Mouse (Mus musculus) hindbrain, embryonic 12.5 days (tissue): ENCODE measurements at regions not wholly inside any gene's neighbourhood (a gene's known extent, or its start where the extent isn't known, plus 50 kb on each side); places are given as distances from the start of the nearest gene placed in this dataset.

ENCODE experiments used
- ATAC-seq: fragments of 200-750 bp; cut with Nextera tagmentation; 2 replicates; pipeline ENCODE4 v1.8.0; 2017; ENCODE audit warnings: moderate TSS enrichment; ENCODE audit not compliant: low FRiP score
- H3K27ac ChIP-seq: fragments of 300-500 bp; sonication (generic); 2 replicates; pipeline ENCODE4 v1.5.1; 2016; ENCODE audit warnings: mild to moderate bottlenecking
- H3K27me3 ChIP-seq: fragments of 300-500 bp; sonication (generic); 2 replicates; pipeline ENCODE4 v1.6.1; 2016; ENCODE audit warnings: mild to moderate bottlenecking
- H3K36me3 ChIP-seq: fragments of 300-500 bp; sonication (generic); 2 replicates; pipeline ENCODE4 v1.6.1; 2016; ENCODE audit warnings: mild to moderate bottlenecking
- H3K4me1 ChIP-seq: fragments of 300-500 bp; sonication (generic); 2 replicates; pipeline ENCODE4 v1.6.1; 2016
- H3K4me2 ChIP-seq: fragments of 300-500 bp; sonication (generic); replicated peaks from 2 replicates; pipeline ENCODE4 v1.6.1; 2016; ENCODE audit warnings: mild to moderate bottlenecking
- H3K4me3 ChIP-seq: fragments of 300-500 bp; sonication (generic); 2 replicates; pipeline ENCODE4 v1.5.1; 2016; ENCODE audit warnings: mild to moderate bottlenecking
- H3K9ac ChIP-seq: fragments of 300-500 bp; sonication (generic); 2 replicates; pipeline ENCODE4 v1.6.1; 2016; ENCODE audit warnings: mild to moderate bottlenecking, moderate library complexity
- H3K9me3 ChIP-seq: fragments of 300-500 bp; sonication (generic); replicated peaks from 2 replicates; pipeline ENCODE4 v1.6.1; 2016; ENCODE audit warnings: mild to moderate bottlenecking
- WGBS: fragments of 180-500 bp; shearing (Covaris S2); methylation state at CpG from one replicate; pipeline ENCODE4 v1.1.7; 2016; 5-methylcytosine and 5-hydroxymethylcytosine counted together

GRCm38 (mm10) chr9:74342176-74342575 lies 232.0 kb downstream of the Wdr72 start:
- Histone ChIP-seq H3K9me3 (no peaks in the 10 kb centered on the region), H3K4me1 (peaks cover 3% of the 10 kb centered on the region; the same call in 1 of the 2 replicates), H3K4me3 (no peak overlapping the region), H3K36me3 (no peaks in the 10 kb centered on the region), H3K4me2 (no peak overlapping the region), H3K9ac (no peak overlapping the region), H3K27me3 (no peaks in the 10 kb centered on the region), H3K27ac (no peak overlapping the region)
- 77% methylated on average over 1 of the region's 1 CpGs for WGBS
- ATAC-seq: no peak

- peaks cover 3% of the 10 kb centered on the region; the same call in 1 of the 2 replicates for H3K4me1 ChIP-seq
- no peaks in the 10 kb centered on the region for H3K27me3 ChIP-seq
- no peak for ATAC-seq
- 66% methylated on average over 7 of the region's 7 CpGs for WGBS
- H3K4me2 ChIP-seq: no peak overlapping the region
- H3K4me3 ChIP-seq: no peak overlapping the region
- no peaks in the 10 kb centered on the region for H3K36me3 ChIP-seq
- no peak overlapping the region for H3K9ac ChIP-seq
- H3K9me3 ChIP-seq: no peaks in the 10 kb centered on the region
- no peak overlapping the region for H3K27ac ChIP-seq
Observed at GRCm38 (mm10) chr9:74345027-74345426, 234.9 kb downstream of the Wdr72 start.

- Histone ChIP-seq H3K27me3 (no peaks in the 10 kb centered on the region), H3K9ac (no peak overlapping the region), H3K4me2 (no peak overlapping the region), H3K9me3 (no peaks in the 10 kb centered on the region), H3K36me3 (no peaks in the 10 kb centered on the region), H3K4me3 (no peak overlapping the region), H3K4me1 (peaks cover 3% of the 10 kb centered on the region; the same call in 1 of the 2 replicates), H3K27ac (no peak overlapping the region)
- WGBS: 24% methylated on average over 2 of the region's 2 CpGs
- no peak for ATAC-seq
Observed at GRCm38 (mm10) chr9:74348776-74349175, 238.6 kb downstream of the Wdr72 start.

- Histone ChIP-seq H3K4me2 (no peak overlapping the region), H3K4me1 (peaks cover 3% of the 10 kb centered on the region), H3K36me3 (no peaks in the 10 kb centered on the region), H3K27ac (0 out of 2 replicates have a peak overlapping the region, but pooled peaks have one; percentile 13), H3K9ac (no peak overlapping the region), H3K9me3 (no peaks in the 10 kb centered on the region), H3K4me3 (no peak overlapping the region), H3K27me3 (no peaks in the 10 kb centered on the region)
- WGBS: 24% methylated on average over 3 of the region's 3 CpGs
- 0 out of 2 replicates have a peak, but pooled peaks have one; percentile 50 for ATAC-seq
Observed at GRCm38 (mm10) chr9:74365930-74366438, 255.8 kb downstream of the Wdr72 start.

- Histone ChIP-seq H3K4me1 (no peaks in the 10 kb centered on the region), H3K27ac (no peak overlapping the region), H3K4me3 (no peak overlapping the region), H3K9ac (no peak overlapping the region), H3K4me2 (no peak overlapping the region), H3K9me3 (no peaks in the 10 kb centered on the region), H3K36me3 (no peaks in the 10 kb centered on the region), H3K27me3 (no peaks in the 10 kb centered on the region)
- ATAC-seq: no peak
Observed at GRCm38 (mm10) chr9:74376191-74376590, 266.0 kb downstream of the Wdr72 start.

GRCm38 (mm10) chr9:74377204-74377603 lies 267.0 kb downstream of the Wdr72 start:
- Histone ChIP-seq H3K4me3 (no peak overlapping the region), H3K4me1 (no peaks in the 10 kb centered on the region), H3K9me3 (no peaks in the 10 kb centered on the region), H3K27me3 (no peaks in the 10 kb centered on the region), H3K4me2 (no peak overlapping the region), H3K36me3 (no peaks in the 10 kb centered on the region), H3K9ac (no peak overlapping the region), H3K27ac (no peak overlapping the region)
- ATAC-seq: no peak

GRCm38 (mm10) chr9:74384206-74384896 lies 274.2 kb downstream of the Wdr72 start:
- H3K9ac ChIP-seq: no peak overlapping the region
- H3K27me3 ChIP-seq: no peaks in the 10 kb centered on the region
- H3K27ac ChIP-seq: no peak overlapping the region
- no peaks in the 10 kb centered on the region for H3K9me3 ChIP-seq
- H3K36me3 ChIP-seq: no peaks in the 10 kb centered on the region
- no peaks in the 10 kb centered on the region for H3K4me1 ChIP-seq
- H3K4me2 ChIP-seq: no peak overlapping the region
- 60% methylated on average over 8 of the region's 8 CpGs for WGBS
- peak; percentile 52; the same call in 1 of the 2 replicates for ATAC-seq
- H3K4me3 ChIP-seq: no peak overlapping the region

- Histone ChIP-seq H3K36me3 (no peaks in the 10 kb centered on the region), H3K9ac (no peak overlapping the region), H3K4me2 (no peak overlapping the region), H3K4me1 (peaks cover 3% of the 10 kb centered on the region; the same call in 1 of the 2 replicates), H3K27ac (no peak overlapping the region), H3K27me3 (no peaks in the 10 kb centered on the region), H3K4me3 (no peak overlapping the region), H3K9me3 (no peaks in the 10 kb centered on the region)
- no peak for ATAC-seq
- WGBS: 88% methylated on average over 2 of the region's 2 CpGs
Observed at GRCm38 (mm10) chr9:74425594-74425993, 315.4 kb downstream of the Wdr72 start.

- ATAC-seq: no peak
- 77% methylated on average over 5 of the region's 5 CpGs for WGBS
- H3K9me3 ChIP-seq: no peaks in the 10 kb centered on the region
- no peaks in the 10 kb centered on the region for H3K27me3 ChIP-seq
- no peak overlapping the region for H3K27ac ChIP-seq
- H3K9ac ChIP-seq: no peak overlapping the region
- H3K4me1 ChIP-seq: no peaks in the 10 kb centered on the region
- H3K4me2 ChIP-seq: no peak overlapping the region
- no peaks in the 10 kb centered on the region for H3K36me3 ChIP-seq
- H3K4me3 ChIP-seq: no peak overlapping the region
Observed at GRCm38 (mm10) chr9:74449981-74450380, 339.8 kb downstream of the Wdr72 start.

GRCm38 (mm10) chr9:74461084-74461483 lies 350.9 kb downstream of the Wdr72 start:
- H3K27ac ChIP-seq: no peak overlapping the region
- no peak for ATAC-seq
- no peaks in the 10 kb centered on the region for H3K36me3 ChIP-seq
- H3K4me3 ChIP-seq: no peak overlapping the region
- no peaks in the 10 kb centered on the region for H3K9me3 ChIP-seq
- H3K27me3 ChIP-seq: no peaks in the 10 kb centered on the region
- no peak overlapping the region for H3K4me2 ChIP-seq
- no peak overlapping the region for H3K9ac ChIP-seq
- no peaks in the 10 kb centered on the region for H3K4me1 ChIP-seq
- 29% methylated on average over 2 of the region's 2 CpGs for WGBS

GRCm38 (mm10) chr9:74476830-74477229 lies 366.7 kb downstream of the Wdr72 start:
- Histone ChIP-seq H3K27ac (no peak overlapping the region), H3K9ac (no peak overlapping the region), H3K36me3 (no peaks in the 10 kb centered on the region), H3K4me2 (no peak overlapping the region), H3K4me1 (no peaks in the 10 kb centered on the region), H3K27me3 (no peaks in the 10 kb centered on the region), H3K4me3 (no peak overlapping the region), H3K9me3 (no peaks in the 10 kb centered on the region)
- 68% methylated on average over 2 of the region's 2 CpGs for WGBS
- no peak for ATAC-seq

- WGBS: 66% methylated on average over 8 of the region's 8 CpGs
- H3K36me3 ChIP-seq: no peaks in the 10 kb centered on the region
- no peak overlapping the region for H3K9ac ChIP-seq
- H3K27ac ChIP-seq: no peak overlapping the region
- no peak overlapping the region for H3K4me3 ChIP-seq
- no peaks in the 10 kb centered on the region for H3K4me1 ChIP-seq
- H3K27me3 ChIP-seq: no peaks in the 10 kb centered on the region
- ATAC-seq: peak; percentile 16; the same call in 1 of the 2 replicates
- H3K9me3 ChIP-seq: no peaks in the 10 kb centered on the region
- no peak overlapping the region for H3K4me2 ChIP-seq
Observed at GRCm38 (mm10) chr9:74479273-74479672, 369.1 kb downstream of the Wdr72 start.

- Histone ChIP-seq H3K36me3 (no peaks in the 10 kb centered on the region), H3K4me3 (no peak overlapping the region), H3K4me2 (no peak overlapping the region), H3K9ac (no peak overlapping the region), H3K9me3 (no peaks in the 10 kb centered on the region), H3K4me1 (no peaks in the 10 kb centered on the region), H3K27ac (no peak overlapping the region), H3K27me3 (no peaks in the 10 kb centered on the region)
- ATAC-seq: no peak
- WGBS: 84% methylated on average over 2 of the region's 2 CpGs
Observed at GRCm38 (mm10) chr9:74513887-74514286, 347.8 kb upstream of the Onecut1 start.
